Mouse (Mus musculus) left cerebral cortex, adult 2 months (tissue): Measurements from ENCODE around the gene Rbp2. TPM values are rescaled to one million over a fixed set of nuclear protein-coding genes. Genes with fewer than 3 reads are reported as not detected.

ENCODE experiments used
- DNase-seq, 2 experiments: peaks; one replicate each; pipeline ENCODE4 v3.0.0; 2021 to 2022; ENCODE audit warnings: low spot score in 2 of 2, mixed read lengths in 1 of 2; ENCODE audit errors: extremely low spot score in 1 of 2
- H3K27ac ChIP-seq: fragments of 200-600 bp; 2 replicates; pipeline ENCODE4 v1.8.1; 2022
- H3K4me3 ChIP-seq: fragments of 200-600 bp; 2 replicates; pipeline ENCODE4 v1.8.1; 2022
- CTCF ChIP-seq: fragments of 200-600 bp; IDR thresholded peaks from 2 replicates; pipeline ENCODE4 v1.8.1; 2022; ENCODE audit warnings: antibody characterized with exemption, mild to moderate bottlenecking, moderate library complexity
- intact Hi-C: fragments of 180-260 bp; cut with DNase I; formaldehyde crosslinking; loops from one replicate; pipeline ENCODE4 v1.15.1; 2025
- total RNA-seq, 2 experiments: library from RNA; stranded (reverse); gene quantifications; 2 replicates each; pipeline ENCODE4 v1.2.3; 2021

Gene Rbp2
- total RNA-seq, 2 experiments from 2014 or later, result not detected

DNA sequence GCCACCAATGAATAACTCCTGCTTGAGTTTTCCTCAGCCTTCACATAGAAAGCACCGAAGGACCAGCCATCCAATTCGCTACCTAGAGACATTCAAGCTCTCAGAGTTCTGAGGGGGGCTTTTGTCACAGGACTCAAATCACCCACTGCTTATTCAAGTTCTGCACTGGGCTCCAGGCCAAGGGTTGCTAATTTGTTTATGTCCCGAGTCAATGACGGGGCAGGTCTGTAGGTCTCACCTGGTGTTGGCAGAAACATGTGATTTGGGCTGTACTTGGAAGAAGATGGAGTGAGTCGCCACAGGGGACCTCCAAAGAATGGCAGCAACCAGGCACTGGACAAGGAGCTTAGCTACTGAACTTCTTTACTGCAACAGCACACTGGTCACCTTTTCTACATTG is 5.2 kb downstream of the Rbp2 start:
- intact Hi-C loops, result no loop called here
- H3K27ac ChIP-seq, result no peak overlapping the region
- no peak for TF ChIP-seq CTCF
- H3K4me3 ChIP-seq, result no peak overlapping the region
- no peak for DNase-seq

GRCm38 (mm10) chr9:98492212-98492611 is 6.3 kb downstream of the Rbp2 start:
- TF ChIP-seq CTCF, result no peak
- DNase-seq, result no peak
- no peak overlapping the region for H3K27ac ChIP-seq
- no peak overlapping the region for H3K4me3 ChIP-seq
- intact Hi-C loops, result no loop called here

GRCm38 (mm10) chr9:98492821-98493220 is 6.9 kb downstream of the Rbp2 start:
- Histone ChIP-seq H3K27ac (no peak overlapping the region), H3K4me3 (no peak overlapping the region)
- TF ChIP-seq CTCF, result no peak
- intact Hi-C loops, result no loop called here
- DNase-seq, result no peak

DNA sequence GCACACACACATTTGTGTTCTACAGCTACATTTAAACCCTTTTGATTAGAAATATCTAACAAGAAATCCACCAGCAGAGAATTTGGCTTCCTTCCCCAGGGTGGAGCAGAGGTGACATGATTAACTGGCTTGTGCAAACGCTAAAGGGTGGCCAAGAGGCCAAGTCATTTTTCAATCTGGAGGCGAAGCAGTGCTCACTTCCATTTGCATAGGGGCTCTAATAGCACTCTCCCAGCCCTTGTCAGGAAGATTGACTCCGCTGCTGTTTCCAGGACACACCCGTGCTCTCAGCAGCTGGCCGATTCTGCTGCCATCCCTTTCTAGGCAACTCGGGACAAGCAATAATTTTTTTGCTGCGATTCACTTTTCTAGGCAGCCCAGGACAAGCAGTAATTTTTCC is 11.2 kb downstream of the Rbp2 start:
- TF ChIP-seq CTCF, result no peak
- DNase-seq, result no peak
- intact Hi-C loops, result no loop called here
- Histone ChIP-seq H3K4me3 (no peak overlapping the region), H3K27ac (no peak overlapping the region)

- intact Hi-C loops, result no loop called here
- no peak for TF ChIP-seq CTCF
- no peak overlapping the region for H3K4me3 ChIP-seq
- no peak overlapping the region for H3K27ac ChIP-seq
- no peak for DNase-seq
Observed at GRCm38 (mm10) chr9:98497990-98498389, 12.1 kb downstream of the Rbp2 start.

- Histone ChIP-seq H3K4me3 (no peak overlapping the region), H3K27ac (no peak overlapping the region)
- no peak for DNase-seq
- intact Hi-C loops, result no loop called here
- no peak for TF ChIP-seq CTCF
Observed at GRCm38 (mm10) chr9:98498717-98499268, 12.9 kb downstream of the Rbp2 start.

DNA sequence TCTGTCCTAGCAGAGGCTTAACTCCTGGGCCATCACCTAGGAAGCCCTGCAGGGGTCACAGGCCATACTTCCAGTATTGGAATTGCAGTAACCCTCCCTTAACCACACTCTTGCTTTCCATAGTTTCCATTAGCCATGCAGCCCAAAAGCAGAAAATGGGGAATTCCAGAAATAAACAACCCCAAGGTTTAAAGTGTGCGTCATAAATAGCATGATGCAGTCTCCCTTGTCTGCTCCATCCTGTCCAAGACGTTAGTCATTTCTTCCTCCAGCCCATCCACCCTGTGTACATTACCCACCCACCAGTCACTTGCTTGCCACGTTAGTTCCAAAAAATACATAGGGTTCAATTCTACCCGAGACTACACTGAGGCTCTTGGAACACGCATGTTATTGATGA is 13.7 kb downstream of the Rbp2 start:
- intact Hi-C loops, result no loop called here
- DNase-seq, result no peak
- no peak overlapping the region for H3K27ac ChIP-seq
- no peak for TF ChIP-seq CTCF
- H3K4me3 ChIP-seq, result no peak overlapping the region

- Histone ChIP-seq H3K4me3 (no peak overlapping the region), H3K27ac (no peak overlapping the region)
- intact Hi-C loops, result no loop called here
- TF ChIP-seq CTCF, result no peak
- no peak for DNase-seq
Observed at GRCm38 (mm10) chr9:98507480-98507879, 21.6 kb downstream of the Rbp2 start.

DNA sequence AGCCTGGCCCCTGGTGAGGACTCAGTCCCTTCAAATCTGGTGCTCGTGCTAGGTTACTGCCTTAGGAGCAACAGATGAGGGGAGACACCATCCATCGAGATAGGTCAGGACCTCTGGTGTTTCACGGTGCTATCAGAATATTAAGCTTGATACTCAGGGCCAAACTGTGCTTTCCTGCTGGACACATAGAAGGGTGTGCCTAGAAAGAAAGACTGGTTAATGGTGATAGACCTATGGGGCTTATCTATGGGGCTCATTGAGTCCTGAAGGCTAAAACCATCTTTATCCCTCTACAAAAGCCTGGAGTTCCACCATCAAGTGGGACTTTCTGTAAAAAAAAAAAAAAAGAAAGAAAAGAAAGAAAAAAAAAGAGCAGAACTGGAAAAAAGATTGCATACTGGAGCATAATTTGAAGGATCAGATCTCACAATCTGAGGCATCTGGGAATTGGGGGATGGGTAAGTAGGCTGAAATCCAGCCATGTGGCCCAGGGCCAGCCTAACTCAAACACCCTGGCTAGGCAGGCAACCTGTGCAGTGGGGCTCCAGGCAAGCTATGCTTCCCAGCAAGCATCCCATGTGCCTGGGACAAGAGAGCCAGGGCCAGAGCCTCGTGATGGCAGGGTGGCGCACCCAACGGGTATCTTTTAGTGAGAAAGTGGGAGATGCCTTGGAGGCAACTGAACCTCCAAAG is 24.6 kb downstream of the Rbp2 start:
- no peak for DNase-seq
- no peak for TF ChIP-seq CTCF
- intact Hi-C loops, result no loop called here
- Histone ChIP-seq H3K4me3 (no peak overlapping the region), H3K27ac (no peak overlapping the region)

DNA sequence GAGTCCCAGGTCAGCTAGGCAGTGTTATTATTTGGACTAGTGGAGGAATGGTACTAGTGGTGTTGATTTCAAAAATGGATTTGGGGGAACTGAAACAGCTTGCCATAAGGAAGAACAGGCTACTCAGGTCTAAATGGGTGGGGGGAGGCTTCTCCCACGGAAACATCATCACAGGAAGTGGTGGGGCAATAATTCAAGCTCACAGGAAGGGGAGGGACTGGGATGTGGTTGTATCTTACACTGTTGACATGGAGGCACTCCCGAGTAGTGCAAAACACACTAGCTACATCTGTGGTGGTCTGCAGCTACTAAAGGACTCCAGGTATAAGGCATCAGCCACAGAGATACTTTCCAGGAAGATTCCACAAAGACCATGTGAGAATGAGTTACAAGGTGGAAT is 38.0 kb downstream of the Rbp2 start:
- intact Hi-C loops, result no loop called here
- no peak for DNase-seq
- no peak overlapping the region for H3K27ac ChIP-seq
- no peak for TF ChIP-seq CTCF
- H3K4me3 ChIP-seq, result no peak overlapping the region

GRCm38 (mm10) chr9:98524786-98525542 is 39.0 kb downstream of the Rbp2 start:
- no peak overlapping the region for H3K27ac ChIP-seq
- no peak for TF ChIP-seq CTCF
- no peak for DNase-seq
- H3K4me3 ChIP-seq, result no peak overlapping the region
- intact Hi-C loops, result no loop called here

GRCm38 (mm10) chr9:98525543-98525924 is 39.6 kb downstream of the Rbp2 start:
- TF ChIP-seq CTCF, result no peak
- DNase-seq, result no peak
- no peak overlapping the region for H3K4me3 ChIP-seq
- intact Hi-C loops, result no loop called here
- H3K27ac ChIP-seq, result no peak overlapping the region

DNA sequence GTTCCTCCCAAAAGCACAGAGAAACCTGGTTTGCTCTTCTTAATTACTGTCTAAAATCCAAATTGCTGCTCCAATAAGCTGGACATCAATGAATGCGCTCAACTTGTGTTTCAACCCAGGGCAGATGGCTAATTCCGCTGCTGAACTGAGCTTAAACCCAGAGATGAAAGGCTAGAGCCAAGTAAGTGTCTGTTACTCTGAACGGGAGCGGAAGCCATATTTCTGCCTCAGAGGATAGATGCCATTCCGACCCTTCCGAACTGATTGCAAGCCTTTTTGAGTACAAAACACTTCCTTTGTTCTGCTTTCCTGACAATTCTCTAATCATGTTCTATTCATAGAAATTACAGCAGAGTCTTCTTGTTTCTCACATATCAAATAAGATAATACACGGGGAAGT is 41.3 kb downstream of the Rbp2 start:
- intact Hi-C loops, result no loop called here
- TF ChIP-seq CTCF, result no peak
- Histone ChIP-seq H3K4me3 (no peak overlapping the region), H3K27ac (no peak overlapping the region)
- no peak for DNase-seq
